Mouse (Mus musculus): ENCODE results near the gene Arhgef19.

Gene Arhgef19

DNA sequence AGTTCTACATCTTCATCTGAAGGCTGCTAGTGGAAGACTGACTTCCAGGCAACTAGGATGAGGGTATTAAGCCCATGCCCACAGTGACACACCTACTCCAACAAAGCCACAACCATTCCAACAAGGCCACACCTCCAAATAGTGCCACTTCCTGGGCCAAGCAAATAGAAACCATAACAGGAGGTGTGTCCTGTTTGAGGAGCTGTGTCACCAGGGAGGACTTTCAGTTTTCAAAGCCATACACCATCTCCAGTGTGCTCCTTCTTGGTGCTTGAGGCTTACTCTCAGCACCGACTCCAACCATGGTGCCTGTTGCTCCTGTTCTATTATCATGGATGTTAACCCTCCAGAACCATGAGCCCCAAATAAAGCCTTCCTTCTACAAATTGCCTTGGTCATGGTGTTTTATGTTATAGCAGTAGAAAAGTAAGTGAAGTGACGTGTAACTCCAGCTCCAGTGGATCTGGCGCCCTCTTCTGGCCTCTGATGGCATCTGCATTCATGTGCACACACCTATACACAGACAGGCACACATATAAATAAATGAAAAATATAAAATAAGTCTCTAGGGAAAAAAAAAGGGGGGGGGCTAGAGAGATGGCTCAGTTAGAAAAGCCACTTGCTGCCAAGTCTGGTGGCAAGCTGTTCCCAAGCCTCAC is 26.8 kb downstream of the Arhgef19 start:
- no peak for DNase-seq (ENCODE audit: low spot score in 2 of 2)

DNA sequence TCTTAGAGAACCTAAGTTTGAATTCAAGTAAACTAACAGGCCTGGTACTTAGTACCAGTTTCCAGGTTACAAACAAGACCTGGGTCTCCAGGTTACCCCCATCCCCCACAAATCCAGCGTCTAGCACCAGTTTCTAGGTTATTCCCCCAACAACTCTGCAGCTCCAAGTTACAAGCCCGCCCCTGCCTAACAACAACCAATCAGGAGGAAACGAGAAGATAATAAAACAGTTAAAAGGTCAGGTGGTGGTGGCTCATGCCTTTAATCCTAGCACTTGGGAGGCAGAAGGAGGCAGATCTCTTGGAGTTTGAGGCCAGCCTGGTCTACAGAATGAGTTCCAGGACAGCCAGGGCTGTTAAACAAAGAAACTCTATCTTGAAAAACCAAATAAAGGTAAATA is 28.0 kb downstream of the Arhgef19 start:
- no peak for DNase-seq (ENCODE audit: low spot score in 2 of 2)

DNA sequence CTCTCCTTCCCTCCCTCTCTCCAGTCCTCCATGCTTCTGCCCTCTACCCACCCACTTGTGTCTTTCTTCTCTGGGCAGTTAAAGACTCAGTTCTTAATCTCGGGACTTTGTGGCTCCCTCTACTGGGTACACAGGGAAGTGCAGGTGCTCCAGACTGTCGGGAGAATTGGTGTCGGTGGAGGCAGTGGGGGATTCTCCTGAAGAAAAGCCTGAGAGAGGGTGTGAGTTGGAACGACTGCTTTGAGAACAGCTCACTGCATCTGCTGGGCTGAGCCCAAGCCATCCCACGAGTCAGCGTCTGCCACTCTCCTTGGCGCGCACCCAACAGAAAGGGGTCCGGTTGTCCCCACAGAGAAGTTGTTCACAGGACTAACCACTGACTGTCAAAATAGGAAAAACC is 28.5 kb downstream of the Arhgef19 start:
- DNase-seq (ENCODE audit: low spot score in 2 of 2), result peak in 1 of 2 experiments; percentile 68

DNA sequence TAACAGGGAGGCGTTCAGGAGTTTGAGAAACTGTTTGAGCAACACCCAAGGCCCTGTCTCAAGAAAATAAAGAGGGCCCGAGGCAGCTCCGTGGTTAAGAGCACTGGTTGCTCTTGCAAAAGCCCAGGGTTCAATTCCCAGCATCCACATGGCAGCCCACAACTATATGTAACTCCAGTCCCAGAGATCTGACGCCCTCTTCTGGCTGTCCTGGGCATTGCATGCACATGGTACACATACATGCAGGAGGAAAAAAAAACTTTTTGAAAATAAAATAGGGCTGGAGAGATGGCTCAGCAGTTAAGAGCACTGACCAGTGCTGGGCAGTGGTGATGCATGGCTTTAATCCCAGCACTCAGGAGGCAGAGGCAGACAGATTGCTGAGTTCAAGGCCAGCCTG is 29.1 kb downstream of the Arhgef19 start:
- no peak for DNase-seq (ENCODE audit: low spot score in 2 of 2)

DNA sequence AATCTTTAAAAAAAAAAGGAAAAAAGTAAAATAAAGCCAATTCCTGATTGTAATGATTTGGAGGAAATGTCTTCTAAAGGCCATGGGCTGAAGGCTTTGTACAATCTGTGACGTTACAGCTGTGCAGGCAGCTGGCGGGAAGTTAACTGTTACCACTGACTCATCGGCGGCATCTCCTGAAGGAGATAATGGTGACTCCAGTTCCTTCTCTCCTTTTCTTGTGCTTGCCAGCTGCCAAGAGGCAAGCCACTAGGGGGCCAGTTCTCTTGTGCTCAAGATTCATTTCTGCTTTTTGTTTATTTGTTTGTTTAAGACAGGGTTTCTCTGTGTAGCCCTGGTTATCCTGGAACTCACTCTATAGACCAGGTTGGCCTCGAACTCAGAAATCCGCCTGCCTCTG is 29.8 kb downstream of the Arhgef19 start:
- no peak for DNase-seq (ENCODE audit: low spot score in 2 of 2)

DNA sequence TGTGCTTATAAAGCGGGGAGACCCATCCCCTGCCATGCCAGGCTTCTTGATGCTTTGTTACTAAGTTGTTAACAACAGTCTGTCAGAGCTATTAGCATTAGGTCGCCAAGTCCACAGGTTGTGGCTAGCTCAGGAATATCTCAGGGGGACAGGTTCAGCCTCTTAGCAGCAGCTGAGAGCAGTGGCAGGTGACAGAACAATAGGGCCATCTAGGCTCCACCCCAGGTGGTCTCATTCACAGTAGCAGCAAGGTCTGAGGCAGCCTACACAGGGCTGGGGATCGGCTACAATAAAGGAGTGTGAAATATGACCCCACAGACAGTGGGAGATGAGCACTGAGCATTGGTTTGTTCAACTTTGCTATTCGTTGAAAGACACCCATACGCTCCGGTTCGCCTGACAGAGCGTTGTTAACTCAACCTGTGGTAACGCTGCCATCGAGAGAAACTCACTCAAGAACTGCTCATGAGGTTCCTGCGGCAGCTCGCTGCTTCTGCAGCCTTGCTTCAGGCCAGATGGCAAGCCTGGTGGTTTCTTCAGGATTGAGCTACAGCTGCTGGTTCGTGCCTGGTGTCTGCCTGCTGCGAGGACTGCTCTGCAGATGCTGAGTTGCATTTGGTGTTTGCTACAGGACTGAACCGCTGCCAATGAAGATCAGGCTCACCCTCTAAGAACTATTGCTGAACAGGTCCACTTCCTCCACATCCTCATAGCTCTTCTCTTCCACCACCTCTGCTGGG is 31.1 kb downstream of the Arhgef19 start:
- no peak for DNase-seq (ENCODE audit: low spot score in 2 of 2)

DNA sequence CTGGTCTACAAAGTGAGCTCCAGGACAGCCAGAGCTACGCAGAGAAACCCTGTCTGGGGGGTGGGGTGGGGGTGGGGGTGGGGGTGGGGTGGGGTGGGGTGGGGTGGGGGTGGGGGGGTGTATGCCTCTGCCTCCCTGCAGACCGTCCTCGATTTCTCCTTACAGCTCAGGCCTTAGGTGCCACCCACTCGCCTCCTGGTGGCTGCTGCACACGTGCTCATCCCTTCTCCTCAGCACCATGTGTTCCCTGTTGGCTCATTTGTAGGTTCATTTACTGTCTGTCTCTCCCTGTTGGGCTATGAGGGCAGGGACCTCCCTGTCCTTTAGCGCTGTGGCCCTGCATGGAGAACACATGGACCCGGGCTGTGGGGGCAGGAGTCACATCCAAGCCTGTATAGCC is 31.9 kb downstream of the Arhgef19 start:
- DNase-seq (ENCODE audit: low spot score in 2 of 2), result no peak

DNA sequence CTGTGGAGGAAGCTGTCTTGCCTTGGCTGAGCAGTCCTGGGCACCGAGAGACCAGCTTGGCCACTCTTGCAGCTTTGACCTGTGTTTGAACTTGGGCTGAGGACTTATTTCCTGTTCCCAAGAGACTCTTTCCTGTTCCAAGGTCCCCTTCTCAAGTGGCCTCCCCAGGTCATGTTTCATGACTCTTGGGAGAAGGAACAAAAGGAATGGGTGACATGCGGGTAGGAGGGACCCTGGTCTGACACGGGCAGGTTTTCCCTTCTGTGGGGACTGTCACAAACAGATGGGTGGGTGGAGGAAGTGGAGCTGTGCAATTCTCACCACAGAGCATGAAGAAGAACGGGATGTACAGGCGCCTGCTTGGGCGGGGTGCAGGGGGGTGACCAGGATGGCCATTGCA is 32.4 kb downstream of the Arhgef19 start:
- no peak for DNase-seq (ENCODE audit: low spot score in 2 of 2)

DNA sequence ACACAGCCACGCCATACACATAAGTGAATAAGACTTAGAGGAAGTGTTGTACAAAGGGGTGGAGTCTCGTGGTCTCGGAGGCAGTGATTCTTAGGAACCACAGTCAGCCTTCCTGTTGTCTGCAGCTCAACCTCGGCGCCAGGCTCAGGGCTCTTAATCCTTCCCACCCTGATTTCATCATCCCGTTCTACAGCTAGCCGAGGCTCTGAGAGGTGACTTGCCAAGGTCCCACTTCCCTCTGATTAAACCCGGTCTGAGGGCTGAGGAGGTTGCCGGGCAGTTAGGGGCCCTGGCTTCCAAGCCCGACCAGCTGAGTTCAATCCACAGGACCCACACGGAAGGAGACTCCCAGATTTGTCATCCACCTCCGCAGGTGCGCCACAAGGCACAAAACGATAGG is 33.6 kb downstream of the Arhgef19 start:
- no peak for DNase-seq (ENCODE audit: low spot score in 2 of 2)

DNA sequence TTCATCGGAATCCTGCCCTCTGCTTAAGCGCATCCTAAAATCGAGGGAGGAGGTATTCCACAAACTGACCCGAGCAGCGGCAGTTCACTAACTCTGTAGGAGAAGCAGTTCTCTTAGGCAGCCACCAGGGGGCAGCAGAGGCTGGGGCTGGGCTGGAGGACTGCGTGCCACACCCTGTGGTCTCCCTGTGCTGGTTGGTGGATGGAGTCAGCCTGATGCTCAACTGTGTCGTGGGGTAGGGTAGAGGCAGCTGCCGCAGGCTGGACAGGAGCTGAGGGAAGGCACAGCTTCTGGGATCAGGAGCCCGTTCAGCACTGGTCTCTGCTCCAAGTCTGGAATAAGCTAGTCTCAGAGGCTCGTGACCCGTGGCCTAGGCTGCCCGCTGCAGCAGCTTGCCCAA is 34.0 kb downstream of the Arhgef19 start:
- peak; percentile 79 to 88 for DNase-seq (ENCODE audit: low spot score in 2 of 2)

DNA sequence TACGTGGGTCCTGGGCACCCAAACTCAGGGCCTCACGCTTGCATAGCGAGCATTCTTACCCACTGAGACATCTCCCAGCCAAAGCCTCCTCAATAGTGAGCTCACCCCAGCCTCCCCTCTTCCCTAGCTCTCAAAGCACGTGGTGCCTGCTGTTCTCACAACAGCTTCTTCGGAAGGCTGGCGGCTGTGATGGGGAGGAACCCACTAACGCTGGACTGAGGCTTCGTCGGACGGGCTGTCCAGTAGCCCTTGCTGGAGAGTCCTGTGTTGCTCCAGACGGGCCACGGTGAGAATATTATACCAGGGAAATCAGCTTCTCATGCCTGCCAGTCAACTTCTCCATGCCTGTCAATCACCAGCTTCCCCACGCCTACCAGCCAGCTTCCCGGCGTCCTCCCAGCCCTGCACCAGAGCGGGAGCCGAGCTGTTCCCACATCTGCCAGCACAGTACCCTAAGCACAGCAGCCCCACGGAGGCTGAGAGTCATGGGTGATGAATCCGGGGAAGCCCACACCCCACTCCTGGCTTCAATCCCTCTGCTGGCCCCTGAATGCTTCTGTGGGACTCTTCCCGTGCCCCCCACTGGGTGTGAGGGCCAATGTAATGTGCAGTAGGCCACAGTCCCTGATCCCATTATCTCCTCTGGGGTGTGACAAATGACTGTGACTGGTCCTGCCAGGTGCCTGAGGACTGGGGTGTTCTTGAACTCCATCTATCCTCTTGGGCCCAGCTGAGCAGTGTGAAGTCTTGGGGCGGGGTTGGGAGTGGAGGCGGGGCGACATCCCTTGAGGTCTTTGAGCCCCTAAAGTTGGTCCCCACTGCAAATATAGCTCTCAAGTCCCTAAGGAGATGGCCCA is 35.4 kb downstream of the Arhgef19 start:
- DNase-seq (ENCODE audit: low spot score in 2 of 2), result no peak

DNA sequence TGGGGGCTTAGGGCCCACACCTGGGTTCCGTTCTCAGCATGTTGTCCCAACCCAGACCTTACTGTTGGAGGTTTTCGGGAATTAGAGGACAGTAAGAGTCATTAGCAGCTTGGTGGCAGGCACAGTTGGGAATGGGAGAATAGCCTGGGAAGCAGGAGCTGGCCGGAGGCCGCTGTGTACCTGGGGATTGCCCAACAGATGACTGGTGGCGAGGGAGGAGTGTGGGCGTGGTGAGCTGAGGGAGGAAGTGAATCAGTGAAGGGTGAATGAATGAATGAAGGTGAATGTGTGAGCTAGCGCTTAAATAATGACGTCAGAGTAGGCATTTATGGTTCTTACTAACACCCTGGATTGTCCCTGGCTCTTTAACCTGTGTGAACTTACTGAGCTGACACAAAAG is 37.9 kb downstream of the Arhgef19 start:
- DNase-seq (ENCODE audit: low spot score in 2 of 2), result no peak

DNA sequence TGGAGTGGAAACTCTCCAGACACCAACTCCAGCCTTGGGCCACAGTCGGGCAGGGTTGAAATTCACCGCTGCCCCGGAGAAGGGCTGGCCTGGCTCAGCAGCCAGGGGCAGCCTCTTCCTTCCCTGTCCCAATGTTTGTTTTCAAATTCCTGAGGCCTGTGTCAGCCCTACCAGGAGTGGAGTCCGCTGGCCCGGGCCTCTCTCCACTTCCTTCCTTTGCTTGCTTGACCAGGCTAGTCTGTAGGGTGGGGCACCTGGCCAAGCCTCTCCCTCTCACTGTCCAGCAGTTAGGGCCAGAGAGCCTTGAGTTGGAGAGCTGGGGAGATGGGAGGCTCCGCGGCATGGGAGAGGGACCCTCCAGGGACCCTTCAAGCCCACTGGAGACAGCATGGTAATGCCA is 38.9 kb downstream of the Arhgef19 start:
- DNase-seq (ENCODE audit: low spot score in 2 of 2), result no peak

DNA sequence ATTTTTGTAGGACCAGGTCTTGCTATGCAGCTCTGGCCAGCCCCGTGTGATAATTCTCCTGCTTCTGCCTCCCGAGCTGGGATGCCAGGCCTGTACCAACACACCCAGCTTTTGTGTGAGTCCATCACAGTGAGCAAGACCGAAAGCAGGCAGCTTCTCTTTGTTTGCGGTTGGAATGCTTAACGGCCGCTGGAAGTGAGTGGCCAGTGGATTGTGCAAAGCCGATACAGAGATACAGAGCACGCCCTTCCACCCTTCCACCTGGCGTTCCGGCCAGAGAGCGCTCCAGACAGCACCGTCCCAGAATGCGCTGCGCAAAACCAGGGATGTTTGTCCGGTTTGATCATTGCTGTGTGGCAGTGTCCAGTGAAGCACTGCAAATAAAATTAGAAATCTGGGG is 40.0 kb downstream of the Arhgef19 start:
- no peak for DNase-seq (ENCODE audit: low spot score in 2 of 2)

DNA sequence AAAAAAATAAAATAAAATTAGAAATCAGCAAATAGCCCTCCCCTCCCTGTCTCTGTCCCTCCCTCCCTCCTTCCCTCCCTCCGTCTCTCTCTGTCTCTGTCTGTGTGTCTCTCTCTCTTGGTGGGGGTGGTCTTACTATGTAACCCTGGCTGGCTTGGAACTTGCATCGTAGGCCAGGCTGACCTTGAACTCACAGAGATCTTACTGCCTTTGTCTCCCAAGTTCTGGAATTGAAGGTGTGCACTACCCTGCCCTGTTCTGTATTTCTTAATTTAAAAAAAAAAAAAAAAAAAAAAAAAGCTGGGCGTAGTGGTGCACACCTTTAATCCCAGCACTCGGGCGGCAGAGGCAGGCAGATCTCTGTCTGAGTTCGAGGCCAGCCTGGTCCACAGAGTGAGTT is 40.5 kb downstream of the Arhgef19 start:
- DNase-seq (ENCODE audit: low spot score in 2 of 2), result no peak

DNA sequence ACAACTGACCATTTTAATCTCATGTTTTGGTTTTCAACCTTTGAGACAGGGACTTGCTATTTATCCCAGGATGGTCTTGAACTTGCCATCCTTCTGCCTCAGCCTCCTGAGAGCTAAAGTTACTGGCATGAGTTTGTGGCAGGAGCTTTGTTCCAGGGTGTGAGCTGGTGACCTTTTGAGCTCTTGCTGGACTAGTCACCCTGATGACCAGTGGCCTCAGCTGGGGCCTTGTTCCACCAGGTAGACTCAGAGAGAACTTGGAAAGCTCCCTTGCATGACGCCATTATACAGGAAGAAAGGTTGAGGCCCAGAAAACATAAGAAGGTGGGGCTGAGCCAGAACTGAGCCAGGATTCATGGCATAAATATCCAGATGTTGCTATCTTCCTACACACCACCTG is 41.2 kb downstream of the Arhgef19 start:
- no peak for DNase-seq (ENCODE audit: low spot score in 2 of 2)

DNA sequence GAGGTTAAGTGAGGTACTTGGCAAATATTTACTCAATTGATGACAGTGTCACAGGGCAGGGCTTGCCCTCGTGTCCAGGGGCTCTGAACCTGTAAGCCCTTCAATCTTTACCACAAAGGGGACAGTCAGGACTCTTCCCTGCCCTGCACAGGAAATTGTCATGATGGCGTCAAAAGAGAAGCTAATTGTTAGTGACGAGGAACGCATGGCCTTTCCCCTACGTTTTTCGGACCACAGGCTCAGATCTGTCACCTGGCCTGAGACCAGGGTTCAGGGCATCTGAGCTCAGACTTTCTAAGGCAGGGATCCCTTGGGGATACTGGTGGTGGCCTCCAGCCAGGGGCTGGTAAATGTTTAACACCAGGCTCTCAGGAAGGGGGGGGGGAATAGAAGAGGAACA is 41.9 kb downstream of the Arhgef19 start:
- DNase-seq (ENCODE audit: low spot score in 2 of 2), result no peak

DNA sequence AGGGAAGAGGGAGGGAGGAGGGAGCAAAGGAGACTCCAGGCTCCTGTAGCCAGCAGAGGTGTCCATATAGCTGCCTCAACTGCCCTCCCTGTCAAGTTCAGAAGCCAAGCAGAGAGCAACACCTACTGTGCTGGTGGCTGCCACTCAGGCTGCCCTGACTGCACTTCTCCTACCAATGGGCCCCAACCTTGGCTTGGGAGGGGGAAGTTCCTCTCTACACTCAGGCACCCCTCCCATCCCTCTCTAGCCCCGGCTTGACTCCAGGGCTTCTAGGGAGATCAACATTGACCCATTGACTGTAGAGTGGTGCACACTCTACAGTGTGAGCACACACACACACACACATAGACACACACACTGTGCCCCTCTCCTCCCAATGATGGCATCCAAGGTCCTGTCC is 42.3 kb downstream of the Arhgef19 start:
- no peak for DNase-seq (ENCODE audit: low spot score in 2 of 2)

DNA sequence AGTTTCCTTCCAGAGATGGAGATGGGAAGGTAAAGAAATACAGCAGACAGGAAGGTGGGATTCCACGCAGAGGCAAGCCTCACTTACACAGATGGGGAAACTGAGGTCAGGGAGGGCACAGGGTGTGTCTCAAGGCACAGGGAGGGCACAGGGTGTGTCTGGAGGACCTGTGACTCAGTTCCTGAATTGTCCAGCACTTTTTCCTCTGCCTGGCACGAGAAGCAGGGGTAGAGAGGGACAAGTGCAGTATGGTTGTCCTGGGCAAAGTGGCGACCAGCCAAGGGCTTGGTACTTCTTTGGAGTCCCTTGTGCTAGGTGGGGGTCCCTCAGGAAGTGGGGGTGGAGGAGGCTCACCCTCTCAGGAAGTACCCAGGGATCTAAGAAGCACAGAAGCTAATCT is 42.8 kb downstream of the Arhgef19 start:
- no peak for DNase-seq (ENCODE audit: low spot score in 2 of 2)

DNA sequence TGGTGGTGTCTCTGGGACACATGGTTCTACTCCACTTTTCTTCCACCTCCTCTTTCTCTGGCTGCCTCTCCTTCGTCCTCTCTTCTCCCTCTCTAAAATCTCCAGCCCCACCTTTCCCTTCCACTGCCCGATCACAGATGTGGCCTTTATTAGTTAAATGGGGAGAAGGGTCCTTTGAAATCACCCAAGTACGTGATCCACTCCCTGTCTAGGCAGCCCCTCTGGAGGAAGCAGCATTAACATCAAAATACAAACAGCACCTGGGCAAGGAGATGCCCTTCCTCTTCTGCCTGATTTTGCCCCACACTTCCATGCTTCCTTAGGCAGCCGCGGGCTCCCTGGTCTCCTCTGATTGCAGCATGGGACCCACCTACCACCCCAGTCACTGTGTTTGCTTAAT is 43.3 kb downstream of the Arhgef19 start:
- DNase-seq (ENCODE audit: low spot score in 2 of 2), result no peak

DNA sequence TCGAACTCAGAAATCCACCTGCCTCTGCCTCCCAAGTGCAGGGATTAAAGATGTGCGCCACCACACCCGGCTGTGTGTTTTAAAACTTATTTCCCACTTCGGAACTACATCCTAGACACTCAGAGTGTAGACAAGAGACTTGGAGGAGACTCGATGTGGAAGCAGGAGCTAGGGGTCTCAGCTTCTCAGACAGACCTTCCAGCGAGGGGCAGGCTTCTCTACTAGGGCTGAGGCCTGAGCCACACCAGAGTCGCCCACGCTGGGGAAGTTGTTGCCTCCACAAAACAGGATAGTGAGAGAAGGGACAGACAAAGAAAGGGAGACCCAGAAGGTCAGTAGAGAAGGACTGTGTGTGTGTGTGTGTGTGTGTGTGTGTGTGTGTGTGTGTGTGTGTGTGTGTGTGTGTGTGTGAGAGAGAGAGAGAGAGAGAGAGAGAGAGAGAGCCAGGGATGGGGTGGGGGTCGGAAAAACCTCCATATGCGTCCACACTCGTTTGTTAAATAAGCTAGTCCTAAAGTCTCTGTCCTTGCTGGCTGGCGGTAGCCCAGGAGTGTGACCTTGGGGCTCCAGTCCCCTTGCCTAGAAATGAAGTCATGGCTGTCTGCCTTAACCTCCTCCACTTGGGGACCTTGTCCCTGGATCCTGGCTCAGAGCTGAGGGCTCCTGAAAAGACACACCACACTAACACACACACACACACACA is 44.0 kb downstream of the Arhgef19 start:
- no peak for DNase-seq (ENCODE audit: low spot score in 2 of 2)

DNA sequence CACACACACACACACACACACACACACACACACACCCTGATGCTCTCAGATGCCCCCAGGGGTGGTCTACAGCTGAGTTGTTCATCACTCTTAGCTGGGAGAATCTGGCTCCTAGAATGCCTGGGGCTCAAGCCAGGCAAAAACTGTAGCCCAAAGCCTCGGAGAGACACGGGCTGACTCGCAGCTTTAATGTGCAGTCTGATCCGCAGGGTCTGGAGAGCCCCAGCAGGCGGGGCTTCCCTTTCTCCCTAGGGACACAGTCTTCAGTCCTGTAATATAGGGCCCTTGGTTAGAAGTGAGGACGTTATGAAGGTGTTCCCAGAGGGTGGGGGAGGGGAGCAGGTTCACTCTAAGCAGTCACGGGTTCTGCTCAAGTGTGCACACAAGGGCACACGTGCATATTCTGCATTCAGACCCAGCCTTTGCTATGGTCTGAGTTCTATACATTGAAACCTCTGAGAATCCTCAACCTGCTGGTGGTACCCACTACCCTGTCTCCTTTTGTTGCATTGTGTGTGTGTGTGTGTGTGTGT is 44.6 kb downstream of the Arhgef19 start:
- DNase-seq (ENCODE audit: low spot score in 2 of 2), result no peak
